Mouse (Mus musculus) urinary bladder, postnatal 10 days (tissue): Measurements from ENCODE around the gene Nfkb2.

Source experiments
- DNase-seq: peaks from one replicate; pipeline ENCODE4 v3.0.0; 2022; ENCODE audit warnings: low spot score

Nfkb2 gene

DNA sequence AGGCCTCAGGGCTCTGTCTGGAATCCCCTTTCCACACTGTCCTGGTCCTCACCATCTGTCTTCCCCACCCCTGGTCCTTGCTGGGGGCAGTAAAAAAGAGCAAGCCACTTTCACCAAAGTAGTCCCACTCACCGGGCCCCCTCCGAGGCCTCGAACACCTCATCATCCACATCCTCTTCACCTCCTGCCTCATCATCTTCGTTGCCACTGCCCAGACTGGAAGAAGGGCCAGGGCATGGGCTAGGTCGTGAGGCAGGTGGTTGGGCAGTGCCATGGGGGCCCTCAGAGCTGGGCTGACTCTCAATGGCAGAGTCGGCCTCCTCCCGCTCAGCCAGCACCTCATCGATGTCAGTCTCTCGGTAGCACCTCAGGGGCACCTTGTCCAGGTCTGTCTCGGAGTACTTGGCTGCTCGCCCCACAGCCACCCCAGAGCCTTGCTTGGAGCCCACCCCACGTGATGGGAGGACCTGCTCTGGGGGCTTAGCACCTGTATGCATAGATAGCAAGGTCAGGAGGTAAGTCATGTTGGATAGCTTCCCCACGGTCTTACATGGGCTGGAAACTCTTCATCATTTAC lies 19.0 kb downstream of the Nfkb2 start:
- DNase-seq = no peak

DNA sequence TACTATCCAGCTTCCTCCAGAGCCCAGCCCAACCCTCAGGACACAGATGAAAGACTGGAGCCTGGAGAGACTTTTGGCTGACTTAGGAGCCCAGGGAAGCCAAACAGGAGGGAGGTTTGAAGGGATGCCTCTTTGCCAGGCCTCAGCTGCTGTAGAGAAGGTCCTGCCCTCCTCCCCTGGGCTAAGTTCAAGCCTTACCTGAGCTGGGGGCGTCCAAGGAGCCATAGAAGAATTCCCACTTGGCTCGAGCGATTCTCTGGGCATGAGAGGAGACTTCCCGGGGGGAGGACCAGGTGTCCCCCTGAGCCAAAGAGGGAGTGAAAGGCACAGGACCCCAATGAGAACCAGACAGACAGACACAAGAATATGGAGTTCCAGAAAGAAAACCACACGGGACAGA lies 19.6 kb downstream of the Nfkb2 start:
- DNase-seq = no peak

DNA sequence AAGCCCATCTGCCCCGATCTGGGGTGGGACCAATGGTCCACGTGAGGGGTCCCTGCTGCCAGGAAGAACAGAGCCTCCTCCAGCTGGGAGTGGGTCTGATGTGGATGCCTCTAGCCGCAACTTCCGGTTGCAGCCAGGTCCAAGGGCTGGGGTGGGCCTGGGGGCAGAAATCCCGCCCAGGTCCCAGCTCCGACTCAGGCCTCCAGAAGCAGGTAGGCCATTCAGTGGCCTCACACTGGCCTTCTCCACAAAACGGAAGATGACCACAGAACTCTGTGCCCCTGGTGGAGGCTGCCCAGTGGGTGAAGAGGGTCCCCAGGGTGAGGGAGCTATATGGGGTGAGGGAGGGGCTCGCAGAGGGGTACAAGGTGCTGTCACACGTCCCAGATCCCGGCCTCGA lies 20.2 kb downstream of the Nfkb2 start:
- DNase-seq = no peak

DNA sequence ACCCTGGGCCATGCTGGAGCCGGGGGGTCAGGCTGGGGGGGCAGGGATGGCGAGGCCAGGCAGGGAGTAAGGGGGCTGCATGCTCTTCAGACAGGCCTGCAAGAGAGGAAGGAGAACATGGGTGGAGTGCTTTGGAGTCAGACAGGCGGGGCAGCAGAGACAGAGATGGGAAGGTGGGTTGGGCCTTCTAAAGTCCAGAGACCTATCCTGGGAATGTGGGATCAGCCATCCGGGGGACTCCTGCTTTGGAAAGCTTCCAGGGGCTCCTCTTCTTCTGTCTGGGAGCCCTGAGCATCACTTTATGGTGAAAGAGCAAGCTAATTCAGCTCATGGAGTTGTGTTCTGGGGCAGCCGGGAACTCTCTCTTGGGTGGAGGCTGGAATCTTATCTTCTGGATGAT lies 20.8 kb downstream of the Nfkb2 start:
- DNase-seq = no peak

DNA sequence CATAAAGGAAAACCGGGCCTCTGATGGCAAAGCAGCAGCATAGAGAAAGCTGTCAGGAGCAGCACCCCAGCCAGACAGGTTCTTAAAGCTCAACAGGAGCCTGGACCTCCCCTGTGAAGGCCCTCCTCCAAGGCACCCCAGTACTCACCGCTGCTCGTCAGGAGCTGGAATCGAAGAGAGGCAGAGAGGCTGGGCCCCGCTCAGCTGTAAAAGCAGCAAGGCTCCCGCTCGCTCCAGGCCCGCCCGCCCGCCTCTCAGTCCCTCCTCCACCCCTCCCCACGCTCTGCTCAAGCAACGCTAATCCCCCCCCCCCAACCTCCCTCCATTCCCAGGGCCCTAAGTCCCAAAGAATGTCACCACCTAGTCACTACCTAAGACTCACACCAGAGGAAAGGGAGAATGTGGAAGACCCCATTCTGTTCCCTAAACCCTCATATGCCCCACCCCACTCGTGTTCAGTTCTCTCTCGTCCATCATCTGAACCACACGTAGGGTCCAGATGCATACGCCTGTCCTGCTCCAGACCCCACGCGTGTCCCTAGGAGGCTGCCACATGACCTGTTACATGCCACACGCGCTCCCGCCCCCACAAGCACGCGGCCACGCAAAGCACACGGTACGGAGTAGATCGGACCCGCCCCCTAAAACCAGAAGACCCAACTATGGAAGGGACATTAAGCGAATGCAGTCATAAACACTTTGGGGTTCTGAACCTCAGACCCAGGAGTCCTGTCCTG lies 22.1 kb downstream of the Nfkb2 start:
- no peak for DNase-seq

DNA sequence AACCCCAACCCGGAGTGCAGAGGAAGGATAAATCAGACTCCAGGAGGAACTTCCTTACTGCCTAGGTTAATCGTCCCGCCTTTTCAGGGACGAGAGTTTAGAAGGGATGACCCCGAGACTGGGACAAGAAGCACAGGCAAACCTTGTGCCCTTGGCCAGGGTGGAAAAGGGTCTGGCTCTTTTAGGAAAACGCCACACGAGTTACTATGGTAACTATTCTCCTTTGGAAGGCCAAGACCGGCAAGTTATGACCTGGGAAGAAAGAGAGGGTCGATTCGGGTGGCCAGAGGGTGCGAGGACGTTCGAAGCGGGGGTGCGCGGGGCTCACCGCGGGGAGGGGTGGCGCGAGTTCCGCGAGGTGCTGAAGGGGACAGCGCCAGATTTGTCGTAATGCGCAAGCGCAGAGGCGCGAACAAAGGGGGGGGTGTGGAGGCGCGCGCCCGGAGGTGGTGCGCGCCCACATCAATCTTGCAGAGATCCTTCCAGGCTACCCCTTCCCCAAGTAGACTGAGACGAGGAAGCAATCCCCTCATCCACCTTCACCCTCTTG lies 22.7 kb downstream of the Nfkb2 start, which contains the start of gene Psd:
Gene Psd, minus strand, starts transcription at position 401 of the 550 bp plus-strand sequence.
- no peak for DNase-seq

DNA sequence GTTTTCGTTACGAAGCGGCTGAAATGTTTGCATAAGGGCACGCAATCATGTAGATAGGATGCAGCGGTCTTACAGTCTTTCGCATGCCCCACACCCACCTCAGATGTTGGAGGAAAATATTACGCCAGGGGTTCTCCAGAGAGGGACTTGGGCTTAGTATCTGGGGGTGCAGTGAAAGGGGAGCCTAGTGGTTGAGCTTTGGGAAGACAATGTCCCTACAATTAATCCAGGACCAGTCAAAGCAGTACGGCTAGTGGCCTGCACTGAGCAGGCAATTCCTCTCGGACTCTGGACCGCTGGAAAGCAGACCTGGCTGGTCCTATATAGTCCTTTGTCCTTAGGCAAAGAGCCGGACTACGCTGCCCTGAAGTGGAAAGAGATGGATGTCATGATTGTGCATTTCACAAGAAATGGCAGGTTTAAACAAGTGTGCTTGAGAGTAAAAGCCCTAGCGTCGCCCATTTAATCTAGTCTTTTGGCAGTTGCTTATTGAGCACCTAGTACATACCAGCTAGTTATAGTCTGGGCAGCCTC lies 23.5 kb downstream of the Nfkb2 start:
- no peak for DNase-seq

DNA sequence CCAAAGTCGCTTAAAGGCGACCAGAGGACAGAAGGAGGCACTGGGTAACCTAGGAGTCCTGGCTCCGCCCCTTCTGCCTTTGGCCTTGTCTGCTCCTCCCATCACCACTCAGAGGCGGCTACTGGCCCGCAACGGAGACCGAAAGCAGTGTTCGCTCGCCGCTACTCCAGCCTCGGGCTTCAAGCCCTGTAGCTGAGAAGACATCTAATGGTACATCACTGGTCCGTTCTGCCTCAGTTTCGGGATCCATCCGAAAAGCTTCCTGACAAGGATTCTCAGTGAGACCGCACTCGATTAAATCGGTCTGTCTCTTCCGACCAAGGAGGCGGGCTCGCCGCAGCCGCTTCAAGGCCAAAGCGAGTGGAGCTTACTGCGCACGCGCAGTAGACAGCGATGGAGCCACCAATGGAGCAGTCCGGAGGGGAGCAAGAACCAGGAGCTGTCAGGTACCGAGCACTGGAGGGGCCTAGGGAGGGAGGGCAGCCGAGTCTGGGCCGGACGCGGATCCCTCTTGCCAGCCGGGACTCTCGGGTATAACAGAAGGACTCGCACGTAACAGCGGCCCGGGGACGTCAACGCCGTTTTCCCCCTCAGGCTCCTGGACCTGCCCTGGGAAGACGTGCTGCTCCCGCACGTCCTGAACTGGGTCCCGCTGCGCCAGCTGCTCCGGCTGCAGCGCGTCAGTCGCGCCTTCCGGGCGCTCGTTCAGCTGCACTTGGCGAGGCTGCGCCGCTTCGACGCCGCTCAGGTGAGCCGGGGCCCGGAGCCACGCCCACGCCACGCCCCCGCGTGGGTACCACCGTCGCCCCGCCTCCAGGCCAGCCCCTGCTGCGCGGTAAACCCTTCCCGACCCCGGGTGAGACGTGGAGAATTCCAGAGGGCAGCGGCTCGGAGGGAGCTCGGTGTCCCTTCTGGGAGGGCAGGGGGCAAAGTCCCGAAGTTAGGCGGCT lies 24.2 kb downstream of the Nfkb2 start, which contains the start of gene Fbxl15:
Gene Fbxl15, plus strand, starts transcription at position 104 of the 950 bp plus-strand sequence.
- DNase-seq = peak; percentile 67

DNA sequence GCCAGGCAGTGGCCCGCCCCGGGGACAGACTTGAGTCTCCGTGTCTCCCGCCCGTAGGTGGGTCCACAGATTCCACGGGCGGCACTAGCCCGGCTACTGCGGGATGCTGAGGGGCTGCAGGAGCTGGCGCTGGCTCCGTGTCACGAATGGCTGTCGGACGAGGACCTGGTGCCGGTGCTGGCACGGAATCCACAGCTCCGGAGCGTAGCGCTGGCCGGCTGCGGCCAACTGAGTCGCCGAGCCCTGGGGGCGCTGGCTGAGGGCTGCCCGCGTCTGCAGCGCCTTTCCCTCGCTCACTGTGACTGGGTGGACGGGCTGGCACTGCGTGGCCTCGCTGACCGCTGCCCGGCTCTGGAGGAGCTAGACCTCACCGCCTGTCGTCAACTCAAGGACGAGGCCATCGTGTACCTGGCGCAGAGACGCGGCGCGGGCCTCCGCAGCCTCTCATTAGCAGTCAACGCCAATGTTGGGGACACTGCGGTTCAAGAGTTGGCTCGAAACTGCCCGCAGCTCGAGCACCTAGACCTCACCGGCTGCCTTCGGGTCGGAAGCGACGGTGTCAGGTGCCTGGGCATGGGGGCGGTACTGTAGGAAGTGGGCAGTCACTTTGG lies 25.0 kb downstream of the Nfkb2 start:
- DNase-seq = no peak

DNA sequence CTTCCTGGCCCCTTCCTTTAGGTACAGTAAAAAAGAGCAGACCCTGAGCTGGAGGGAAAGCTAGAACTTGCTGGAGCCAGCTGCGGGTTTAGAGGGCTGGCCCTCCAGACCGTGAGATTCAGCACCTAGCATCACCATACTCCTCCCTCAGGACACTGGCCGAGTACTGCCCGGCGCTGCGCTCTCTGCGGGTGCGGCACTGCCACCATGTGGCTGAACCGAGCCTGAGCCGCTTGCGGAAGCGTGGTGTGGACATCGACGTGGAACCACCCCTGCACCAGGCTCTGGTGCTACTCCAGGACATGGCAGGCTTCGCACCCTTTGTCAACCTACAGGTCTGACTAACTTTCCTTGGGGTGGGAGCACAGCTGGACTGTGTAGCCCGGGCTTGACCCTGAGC lies 25.8 kb downstream of the Nfkb2 start:
- DNase-seq = no peak

DNA sequence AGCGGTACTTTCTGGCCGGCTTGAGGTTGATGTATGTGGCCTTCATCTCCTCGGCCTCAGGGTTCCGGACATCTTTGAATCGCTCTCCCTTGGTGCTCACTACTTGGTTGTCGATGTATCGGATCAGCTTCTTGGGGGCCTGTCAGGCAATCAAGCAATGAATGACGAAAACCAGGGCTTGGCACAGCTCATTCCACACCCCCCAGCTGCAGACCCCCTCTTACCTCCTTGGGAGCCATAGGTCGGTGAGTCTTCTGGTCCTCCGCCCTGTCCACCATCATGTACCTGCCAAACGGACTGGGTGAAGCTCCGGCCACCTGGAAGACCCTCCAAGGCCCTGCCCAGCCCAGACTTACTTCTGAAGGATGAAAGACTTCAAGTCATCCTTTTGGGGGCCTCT lies 26.6 kb downstream of the Nfkb2 start:
- no peak for DNase-seq

DNA sequence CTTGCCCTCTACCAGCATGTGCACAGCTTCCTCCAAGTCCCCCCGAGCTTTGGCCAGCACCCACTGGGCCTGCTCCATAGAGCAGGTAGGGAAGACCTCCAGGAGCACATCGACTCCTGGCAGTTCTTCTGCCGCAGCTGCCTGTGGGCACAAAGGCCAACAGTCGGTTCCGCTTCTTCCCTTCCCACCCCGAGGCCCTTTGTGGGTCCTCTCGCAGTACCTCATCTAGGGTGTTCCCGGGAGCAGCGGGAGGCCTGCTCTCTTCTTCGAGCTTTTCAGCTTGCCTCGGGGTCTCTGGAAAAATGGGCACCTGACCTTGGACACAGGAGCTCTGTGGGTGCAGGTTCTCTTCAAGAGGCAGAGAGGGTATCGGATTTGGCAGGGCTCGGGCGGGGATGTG lies 27.2 kb downstream of the Nfkb2 start:
- DNase-seq = no peak

DNA sequence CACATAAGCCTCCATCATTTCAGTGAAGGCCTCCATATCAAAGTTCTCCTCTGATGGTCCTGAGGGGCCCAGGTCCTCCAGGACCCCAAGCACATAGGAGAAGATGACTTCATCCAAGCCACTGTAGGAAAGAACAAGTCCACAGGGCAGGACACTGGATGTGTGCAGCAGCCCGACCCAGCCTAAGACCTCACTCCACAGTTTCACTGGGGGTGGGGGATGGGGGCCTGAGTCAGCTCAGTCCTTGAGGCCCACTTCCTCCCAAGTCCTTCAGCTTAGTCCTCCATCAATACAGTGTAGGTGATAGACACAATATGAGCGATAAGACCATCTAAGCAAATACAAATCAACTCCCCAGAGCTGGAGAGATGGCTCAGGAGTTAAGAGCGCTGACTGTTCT lies 27.8 kb downstream of the Nfkb2 start:
- no peak for DNase-seq

DNA sequence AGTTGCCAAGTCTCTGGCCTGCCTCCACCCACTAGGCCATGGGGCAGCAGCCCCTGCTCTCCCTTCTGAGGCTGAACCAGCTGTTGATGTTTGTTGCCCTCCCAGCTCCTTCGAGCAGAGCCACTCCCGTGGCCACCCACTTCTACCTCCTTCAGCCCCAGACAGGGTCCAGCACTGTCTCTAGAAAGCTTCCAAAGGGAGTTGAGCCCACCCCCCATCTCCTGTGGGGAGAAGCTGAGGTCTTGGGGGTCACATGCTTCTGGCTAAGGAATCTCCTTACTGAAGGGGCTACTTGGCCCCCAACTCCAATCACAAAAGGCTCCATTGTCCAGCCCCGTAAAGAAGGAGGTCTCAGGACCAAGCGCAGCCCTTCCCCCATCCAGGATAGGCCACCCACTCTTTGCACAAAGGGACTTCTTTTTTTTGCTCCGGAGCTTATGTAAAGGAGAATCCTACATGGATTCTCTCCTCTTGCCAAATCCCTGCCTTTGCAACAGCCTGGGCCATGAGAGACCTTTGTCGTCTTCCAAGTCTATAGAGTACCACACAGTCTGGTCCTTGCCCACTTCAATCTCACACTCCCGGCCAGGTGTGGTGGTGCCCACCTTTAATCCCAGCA lies 28.7 kb downstream of the Nfkb2 start:
- DNase-seq = no peak

DNA sequence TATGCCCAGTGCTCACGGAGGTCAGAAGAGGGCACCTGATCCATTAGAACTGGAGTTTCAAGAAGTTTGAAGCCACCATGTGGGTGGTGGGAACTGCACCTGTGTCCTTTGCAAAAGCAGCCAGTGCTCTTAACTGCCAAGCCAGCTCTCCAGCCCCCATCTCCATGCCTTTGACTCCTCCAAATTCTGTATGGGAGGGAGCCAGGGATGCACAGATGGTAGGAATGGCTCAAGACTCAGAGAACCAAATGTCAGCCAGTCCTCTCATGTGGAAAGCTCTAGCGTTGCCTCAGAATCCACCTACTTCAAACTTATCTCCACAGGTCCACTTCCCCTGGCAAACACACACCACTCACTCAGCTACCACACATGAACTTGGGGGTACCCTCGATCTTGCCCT lies 29.8 kb downstream of the Nfkb2 start:
- no peak for DNase-seq

DNA sequence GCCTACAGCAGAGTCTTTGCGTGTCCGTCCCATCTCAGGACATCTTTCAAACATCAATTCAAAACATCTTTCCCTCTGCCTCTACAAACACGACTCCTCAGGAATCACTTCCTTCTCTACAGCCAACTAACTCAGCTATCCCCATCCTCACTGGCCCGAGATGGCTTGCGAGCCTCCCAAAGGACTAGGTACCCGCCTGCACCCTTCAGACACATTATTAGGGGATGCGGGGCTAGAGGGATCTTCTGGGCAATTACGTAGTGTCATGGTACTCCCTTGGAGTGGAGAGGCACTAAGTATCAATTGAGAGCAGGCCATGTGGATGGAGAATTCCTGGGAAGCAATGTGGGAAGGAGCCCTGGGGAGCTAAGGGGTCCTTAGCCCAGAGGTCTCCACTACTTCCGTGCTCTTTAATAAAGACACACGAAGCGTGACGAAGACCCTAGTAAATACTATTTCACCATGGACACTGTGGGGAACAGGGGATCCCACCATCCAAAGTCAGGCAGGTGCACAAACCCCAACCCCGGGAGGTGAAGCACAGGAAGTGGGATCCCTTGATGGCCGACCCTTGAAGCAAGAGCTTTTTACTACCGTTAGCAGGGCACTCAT lies 33.7 kb downstream of the Nfkb2 start:
- DNase-seq = no peak

DNA sequence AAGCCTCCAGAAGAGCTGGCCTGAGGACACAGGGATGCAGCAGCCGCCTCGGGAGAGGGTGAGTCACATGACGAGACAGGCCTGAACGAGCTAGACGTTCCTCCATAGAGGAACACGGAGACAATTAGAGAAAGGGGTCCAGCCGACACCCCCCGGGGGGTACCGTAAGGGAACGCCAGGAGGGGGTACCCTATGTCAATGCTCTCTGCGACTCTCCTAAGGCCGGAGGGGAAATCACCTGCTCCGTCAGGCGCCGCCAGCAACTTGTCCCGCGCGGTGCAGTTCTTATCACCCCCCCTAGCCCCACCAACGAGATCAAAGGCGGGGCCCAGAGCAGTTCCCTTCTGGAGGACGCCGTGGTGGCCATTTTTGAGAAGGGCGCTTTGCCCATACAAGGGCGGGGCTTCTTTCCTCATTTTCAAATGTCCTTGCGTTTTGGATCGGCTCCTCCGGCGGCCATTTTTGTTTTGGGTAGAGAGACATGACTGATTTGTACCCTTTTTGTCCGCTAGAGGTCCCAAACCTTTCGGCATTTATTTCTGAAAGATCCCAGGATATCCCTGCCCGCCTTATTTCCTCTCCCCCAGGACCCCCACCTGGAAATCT lies 34.3 kb downstream of the Nfkb2 start, which contains the start of gene Cuedc2:
Gene Cuedc2, minus strand, starts transcription at position 372 of the 606 bp plus-strand sequence.
- peak; percentile 77 for DNase-seq

DNA sequence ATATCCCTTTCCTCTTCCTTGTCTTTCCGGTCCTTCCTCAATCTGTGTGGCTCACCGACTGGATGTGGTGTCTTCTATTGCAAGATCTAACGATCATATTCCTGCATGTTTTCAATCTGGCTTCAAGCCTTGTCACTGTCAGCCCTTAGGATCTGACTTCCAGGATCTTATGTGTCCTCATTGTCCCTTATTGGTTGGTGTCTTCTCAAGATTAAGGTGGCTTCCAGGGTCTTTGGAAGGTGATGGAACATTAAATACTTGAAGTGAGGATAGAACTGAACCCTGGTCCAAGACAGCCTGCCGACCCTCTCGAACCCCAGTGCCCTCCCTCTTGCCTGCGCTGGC lies 34.8 kb downstream of the Nfkb2 start:
- DNase-seq = no peak

DNA sequence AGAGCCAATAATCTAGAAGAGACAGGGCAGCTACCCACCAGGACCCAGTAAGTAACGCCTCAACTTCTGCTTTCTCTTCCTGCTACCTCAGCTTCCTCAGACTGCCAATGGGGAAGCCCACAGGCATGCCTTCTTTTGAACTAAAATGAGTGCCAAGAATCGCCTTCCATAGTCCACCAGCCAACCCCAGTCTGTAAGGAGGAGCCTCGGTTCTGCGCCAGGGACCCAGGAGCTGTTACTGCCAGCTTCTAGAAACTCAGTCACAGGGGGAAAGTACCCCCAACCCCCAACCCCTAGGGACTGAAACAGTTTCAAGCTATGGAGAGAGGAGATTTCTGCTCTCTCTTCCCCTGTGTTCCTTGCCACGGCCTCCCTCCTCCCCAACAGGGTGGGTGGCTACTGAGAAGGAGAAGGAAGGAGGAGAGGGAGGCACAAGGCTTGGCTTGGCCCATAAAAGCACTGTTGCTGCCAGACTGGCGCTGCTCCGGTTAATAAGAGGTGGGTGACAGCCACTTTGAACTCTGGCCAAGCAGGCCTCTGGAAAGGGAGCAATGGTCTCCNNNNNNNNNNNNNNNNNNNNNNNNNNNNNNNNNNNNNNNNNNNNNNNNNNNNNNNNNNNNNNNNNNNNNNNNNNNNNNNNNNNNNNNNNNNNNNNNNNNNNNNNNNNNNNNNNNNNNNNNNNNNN lies 35.3 kb downstream of the Nfkb2 start:
- no peak for DNase-seq
